Mouse (Mus musculus) lung, postnatal 4 days (tissue): Measurements from ENCODE around the gene G6pc2.

Source experiments
- DNase-seq, 2 experiments: peaks; one replicate each; pipeline ENCODE4 v3.0.0; 2021

Gene G6pc2

GRCm38 (mm10) chr2:69210773-69211172 lies at the start of gene G6pc2:
G6pc2 (plus strand) TSS chr2:69211073.
- no peak for DNase-seq

- DNase-seq = no peak
Observed at GRCm38 (mm10) chr2:69170395-69171077, 40.3 kb upstream of the G6pc2 start.

GRCm38 (mm10) chr2:69175296-69175695 lies 35.6 kb upstream of the G6pc2 start:
- DNase-seq = no peak

- no peak for DNase-seq
Observed at GRCm38 (mm10) chr2:69179721-69180120, 31.2 kb upstream of the G6pc2 start.

GRCm38 (mm10) chr2:69187990-69188389 lies 22.9 kb upstream of the G6pc2 start:
- no peak for DNase-seq

- DNase-seq = no peak
Observed at GRCm38 (mm10) chr2:69188732-69189131, 22.1 kb upstream of the G6pc2 start.

DNA sequence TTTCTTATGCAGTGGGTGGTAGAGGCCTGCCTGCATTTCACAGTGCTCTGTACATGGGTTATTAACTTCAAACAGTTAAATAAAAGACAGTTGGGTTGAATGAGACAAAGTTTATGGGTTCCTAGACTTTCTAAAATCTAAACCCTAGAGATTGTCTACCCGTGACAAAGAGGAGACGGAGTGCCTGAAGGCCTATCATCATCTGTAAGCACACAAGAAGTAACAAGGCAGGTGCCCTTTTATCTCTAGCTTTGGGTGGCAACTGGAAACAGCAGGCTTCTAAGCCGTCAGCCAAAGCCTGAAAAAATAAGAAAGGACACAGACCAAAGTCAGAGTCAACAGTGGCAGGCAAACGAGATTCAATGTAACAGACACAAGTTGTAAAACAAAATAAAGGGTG lies 21.7 kb upstream of the G6pc2 start:
- DNase-seq = no peak

DNA sequence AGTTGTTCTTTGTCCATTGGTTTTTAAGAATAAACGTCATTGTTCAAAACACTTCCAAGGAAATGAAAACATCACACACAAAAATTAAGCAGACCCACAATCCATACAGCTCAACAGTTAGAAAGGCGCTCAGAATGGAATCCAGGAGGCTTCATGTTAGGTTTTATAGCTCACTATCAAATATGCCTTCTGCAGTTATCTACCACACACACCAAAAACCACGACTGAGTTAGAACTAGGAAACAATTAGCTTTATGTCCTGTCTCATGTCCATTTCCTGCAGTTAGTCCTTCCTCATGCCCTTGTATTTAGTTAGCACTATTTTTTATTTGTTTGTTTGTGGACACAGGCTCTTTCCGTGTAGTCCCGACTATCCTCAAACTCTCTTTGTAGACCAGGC lies 19.8 kb upstream of the G6pc2 start:
- no peak for DNase-seq

- DNase-seq = peak; percentile 13 to 28
Observed at GRCm38 (mm10) chr2:69193555-69193954, 17.3 kb upstream of the G6pc2 start.

DNA sequence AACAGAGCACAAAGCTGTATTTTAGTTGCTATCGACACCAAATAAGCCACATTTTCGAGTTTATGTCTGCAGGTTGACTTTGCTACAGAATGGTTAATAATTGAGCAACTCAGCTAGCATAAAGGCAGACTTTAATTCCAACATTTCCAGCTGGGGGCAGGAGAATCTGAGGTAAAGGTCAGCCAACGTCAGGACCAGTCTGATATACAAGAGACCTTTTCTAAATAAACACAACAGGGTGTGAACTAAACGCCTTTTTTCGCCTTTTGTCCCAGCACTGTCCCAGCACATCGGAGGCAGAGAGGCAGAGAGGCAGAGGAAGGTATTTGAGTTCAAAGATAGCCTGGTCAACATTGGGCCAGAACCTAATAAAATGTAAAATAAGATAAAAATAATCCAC lies 5.7 kb upstream of the G6pc2 start:
- DNase-seq = no peak

GRCm38 (mm10) chr2:69205791-69206351 lies 5.0 kb upstream of the G6pc2 start, which contains the start of gene Spc25:
Spc25 (minus strand) TSS chr2:69206194.
- DNase-seq = peak; percentile 94

DNA sequence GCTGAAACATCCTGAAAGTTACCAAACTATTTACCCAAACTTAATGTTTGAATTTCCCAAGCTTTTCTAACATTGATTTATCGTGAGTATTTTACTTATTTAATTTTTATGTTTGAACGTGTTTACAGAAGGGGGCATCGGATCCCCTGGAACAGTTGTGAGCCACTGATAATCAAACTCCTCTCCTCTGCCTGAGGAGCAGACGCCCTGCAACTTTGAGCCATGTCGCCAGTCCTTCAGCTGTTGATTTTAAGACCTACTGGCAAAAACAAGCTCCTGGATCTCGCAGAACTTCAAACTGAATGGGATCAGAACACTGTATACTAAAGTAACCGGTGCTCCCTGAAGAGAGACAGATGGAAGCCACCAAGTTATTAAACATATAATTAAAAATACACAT lies 4.3 kb upstream of the G6pc2 start:
- no peak for DNase-seq

DNA sequence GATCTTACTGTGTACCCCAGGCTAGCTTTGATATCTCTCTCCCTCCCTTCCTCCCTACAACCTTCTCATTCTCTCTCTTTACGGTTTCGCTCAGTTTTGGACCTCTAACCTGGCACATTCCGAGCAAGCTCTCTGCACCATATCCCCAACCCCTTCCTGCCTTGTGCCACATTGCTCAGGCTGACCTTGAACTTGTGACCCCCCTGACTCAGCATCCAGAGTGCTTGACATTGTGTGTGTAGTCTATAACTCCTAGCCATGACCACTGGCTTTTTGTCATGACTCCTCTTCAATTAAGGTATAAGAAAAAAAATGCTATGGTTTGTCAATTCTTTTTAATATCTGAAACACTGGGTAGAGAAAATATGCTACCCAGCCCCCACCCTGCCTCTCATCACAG lies 1.2 kb upstream of the G6pc2 start:
- DNase-seq = no peak

DNA sequence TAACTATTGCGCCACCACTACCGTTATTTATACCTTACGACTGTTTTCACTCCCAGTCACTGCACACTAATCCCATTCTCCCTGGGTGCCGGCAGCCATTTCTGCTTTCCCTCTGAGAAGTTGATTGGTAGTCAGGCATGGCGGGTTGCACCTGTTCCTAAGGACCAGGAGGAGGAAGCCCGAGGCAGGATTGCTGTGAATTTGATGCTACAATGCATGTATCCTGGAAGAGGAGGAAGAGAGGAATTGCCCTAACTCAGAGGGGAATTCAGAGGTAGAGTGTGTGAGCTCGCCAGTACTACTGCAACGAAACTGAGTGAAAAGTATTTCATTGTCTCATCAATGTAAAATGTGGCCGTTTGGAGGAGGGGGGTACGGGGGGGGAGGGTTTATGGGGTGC lies 1.8 kb downstream of the G6pc2 start:
- no peak for DNase-seq

GRCm38 (mm10) chr2:69215242-69215641 lies 4.4 kb downstream of the G6pc2 start:
- DNase-seq = no peak

- no peak for DNase-seq
Observed at GRCm38 (mm10) chr2:69221868-69222416, 11.1 kb downstream of the G6pc2 start.

GRCm38 (mm10) chr2:69222815-69223214 lies 11.9 kb downstream of the G6pc2 start:
- peak in 1 of 2 experiments; percentile 25 for DNase-seq

GRCm38 (mm10) chr2:69224724-69225123 lies 13.9 kb downstream of the G6pc2 start:
- no peak for DNase-seq

DNA sequence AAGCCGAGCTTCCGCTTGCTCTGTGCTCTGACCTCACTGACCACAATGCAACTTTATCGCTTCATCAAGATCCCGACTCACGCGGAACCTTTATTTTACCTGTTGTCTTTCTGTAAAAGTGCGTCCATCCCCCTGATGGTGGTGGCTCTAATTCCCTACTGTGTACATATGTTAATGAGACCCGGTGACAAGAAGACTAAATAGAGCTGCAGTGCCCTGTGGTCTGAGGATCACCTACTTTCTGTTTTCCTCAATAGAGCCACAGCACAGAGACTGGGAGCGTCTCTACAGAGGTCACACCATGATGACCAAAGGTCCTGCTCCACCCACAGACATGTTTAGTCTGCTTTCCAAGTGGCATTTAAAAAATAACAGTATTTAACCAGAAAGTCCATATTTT lies 16.0 kb downstream of the G6pc2 start:
- no peak for DNase-seq

DNA sequence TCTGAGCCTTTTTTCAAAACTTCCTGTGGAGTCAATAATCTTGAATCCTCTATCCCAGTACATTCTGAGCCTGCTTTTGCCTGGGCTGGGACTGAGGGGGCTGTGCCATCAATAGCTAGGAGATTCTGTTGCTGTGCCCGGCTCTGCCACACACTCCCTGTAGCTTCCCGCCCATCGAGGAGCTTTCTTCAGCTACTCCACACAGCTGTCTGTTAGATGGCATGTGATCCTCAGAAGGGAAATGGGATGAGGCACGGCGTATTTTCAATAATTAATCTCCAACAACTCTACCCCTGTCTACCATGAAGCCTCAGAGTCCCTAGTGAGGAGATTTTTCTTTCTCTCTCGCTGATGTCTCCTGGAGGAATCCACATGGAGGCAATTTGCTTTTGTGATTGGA lies 17.8 kb downstream of the G6pc2 start:
- DNase-seq = no peak

- DNase-seq = no peak
Observed at GRCm38 (mm10) chr2:69230137-69230536, 19.3 kb downstream of the G6pc2 start.

DNA sequence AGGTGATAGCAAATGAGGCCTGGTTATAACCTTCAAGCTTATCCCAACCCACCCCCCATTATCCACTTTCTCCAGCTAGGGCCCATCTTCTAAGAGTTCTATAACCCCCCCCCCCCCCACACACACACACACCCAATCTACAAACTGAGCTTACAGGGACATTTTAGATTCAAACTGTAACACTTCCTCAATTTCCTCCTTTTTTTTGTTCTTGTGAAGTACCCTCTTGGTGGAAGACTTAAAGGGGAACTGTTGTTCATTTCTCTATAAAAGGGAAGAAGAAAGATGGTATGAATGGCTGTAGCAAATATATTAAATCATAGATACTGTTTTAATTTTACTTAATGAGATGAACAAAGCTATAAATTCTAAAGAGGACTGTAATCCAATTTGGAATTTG lies 21.2 kb downstream of the G6pc2 start:
- no peak for DNase-seq

GRCm38 (mm10) chr2:69234976-69235678 lies 24.3 kb downstream of the G6pc2 start:
- no peak for DNase-seq

- DNase-seq = no peak
Observed at GRCm38 (mm10) chr2:69239315-69239714, 28.4 kb downstream of the G6pc2 start.
